In genomic region chr11:121277516-121277915, GRCm38 (mm10) we compare ENCODE assay signal across 27 mouse cellular contexts.
"Had no signal": no experiment of that assay in that cellular context is flagged by ENCODE, and none has a peak within 500 bp of the region (broad histone marks: within the 10 kb centered on the region; RNA-seq: fewer than 3 reads in every experiment).

No protein-coding gene starts in this region.

- H3K4me1 ChIP-seq: hindbrain, embryonic 10.5 days; intestine, embryonic 15.5 days; kidney, embryonic 15.5 days; limb, embryonic 13.5 days; limb, embryonic 15.5 days had no signal

- H3K27me3 ChIP-seq: heart, embryonic 12.5 days; hindbrain, embryonic 12.5 days; intestine, embryonic 15.5 days; kidney, embryonic 15.5 days; limb, embryonic 13.5 days; limb, embryonic 15.5 days; liver, embryonic 13.5 days had no signal

- H3K4me3 ChIP-seq: gastrocnemius, adult 2 months; heart, embryonic 10.5 days; heart, embryonic 12.5 days; hindbrain, embryonic 10.5 days; hindbrain, embryonic 12.5 days; intestine, embryonic 15.5 days; kidney, embryonic 15.5 days; limb, embryonic 13.5 days; limb, embryonic 15.5 days; liver, embryonic 13.5 days had no signal

- H3K9me3 ChIP-seq: heart, embryonic 10.5 days; heart, embryonic 12.5 days; hindbrain, embryonic 10.5 days; hindbrain, embryonic 12.5 days; intestine, embryonic 15.5 days; kidney, embryonic 15.5 days; limb, embryonic 13.5 days; limb, embryonic 15.5 days; liver, embryonic 13.5 days had no signal

- H3K4me2 ChIP-seq: heart, embryonic 12.5 days; hindbrain, embryonic 12.5 days; hindbrain, embryonic 14.5 days; intestine, embryonic 15.5 days; kidney, embryonic 15.5 days; limb, embryonic 13.5 days; limb, embryonic 15.5 days; liver, embryonic 13.5 days had no signal

- H3K27ac ChIP-seq: gastrocnemius, adult 2 months; heart, embryonic 10.5 days; hindbrain, embryonic 10.5 days; hindbrain, embryonic 12.5 days; hindbrain, embryonic 14.5 days; intestine, embryonic 15.5 days; kidney, embryonic 15.5 days; kidney, postnatal 0 days; limb, embryonic 13.5 days; limb, embryonic 15.5 days; liver, embryonic 13.5 days had no signal

- H3K9ac ChIP-seq: heart, embryonic 12.5 days; hindbrain, embryonic 12.5 days; hindbrain, embryonic 14.5 days; intestine, embryonic 15.5 days; kidney, embryonic 15.5 days; limb, embryonic 13.5 days; limb, embryonic 15.5 days; liver, embryonic 13.5 days had no signal

- ATAC-seq: hindbrain, embryonic 16.5 days; inflammation-experienced regulatory T-cells, adult 6 months; intestine, embryonic 15.5 days; intestine, postnatal 0 days had no signal

- DNase-seq: gastrocnemius, adult 2 months; gastrocnemius, postnatal 10 days; gastrocnemius, postnatal 36 days; heart, adult 18-20 months; heart, postnatal 10 days; heart, postnatal 4 days; kidney, adult 18-20 months; kidney, adult 8-10 months; kidney, postnatal 14 days; kidney, postnatal 36 days; layer of hippocampus, adult 9-11 months; layer of hippocampus, postnatal 36 days; left cerebral cortex, postnatal 4 days; liver, embryonic 13.5 days had no signal
